Mouse (Mus musculus) T-cell, adult 2 months (primary cell): ENCODE results near the gene Frk.
"Not testable (repeated sequence)": the region's sequence is repeated elsewhere in the genome, so short reads cannot be mapped to it uniquely, and the experiment has no call there.

Experiments
- DNase-seq: peaks from one replicate; pipeline ENCODE4 v3.0.0; 2022; ENCODE audit warnings: low spot score

Frk gene

DNA sequence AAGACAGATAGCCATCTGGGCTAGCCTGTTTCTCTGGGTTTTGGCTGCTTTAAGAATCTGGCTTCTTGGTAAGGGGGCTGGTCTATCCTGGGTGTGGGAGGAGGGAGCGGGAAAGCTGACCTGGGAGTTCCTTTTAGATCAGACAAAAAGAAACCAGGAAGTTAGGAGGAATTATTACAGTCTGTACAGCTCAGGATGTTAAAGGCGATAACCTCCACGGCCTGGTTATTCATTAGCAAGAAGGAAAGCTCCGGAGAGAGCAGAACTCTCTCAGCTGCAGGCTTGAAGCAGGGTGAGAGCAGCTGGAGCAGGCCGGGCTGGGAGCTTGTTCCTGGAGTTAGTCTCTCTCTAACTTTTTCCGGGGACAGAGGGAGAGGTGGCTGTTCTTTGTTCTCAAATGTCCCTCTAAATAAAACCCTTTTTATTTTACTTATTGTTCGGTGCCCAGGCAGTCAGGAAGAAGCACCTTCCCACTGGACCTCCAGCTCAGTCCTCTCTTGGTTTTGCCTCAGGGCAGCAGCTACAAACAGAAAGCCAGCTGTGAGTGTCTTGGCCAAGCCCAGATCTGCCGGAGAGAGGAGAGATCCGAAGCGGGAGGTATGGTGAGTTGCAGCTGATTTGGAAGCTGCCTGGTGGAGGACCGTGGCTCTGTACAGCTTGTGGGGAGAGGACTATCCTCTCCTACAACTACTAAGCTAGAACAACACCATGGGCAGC is at the start of gene Frk:
Gene Frk, plus strand, starts transcription at position 103 of the 717 bp plus-strand sequence.
- no peak for DNase-seq

- DNase-seq, result not testable (repeated sequence)
These were observed 49.0 kb upstream of the Frk start for GRCm38 (mm10) chr10:34434191-34434590.

DNA sequence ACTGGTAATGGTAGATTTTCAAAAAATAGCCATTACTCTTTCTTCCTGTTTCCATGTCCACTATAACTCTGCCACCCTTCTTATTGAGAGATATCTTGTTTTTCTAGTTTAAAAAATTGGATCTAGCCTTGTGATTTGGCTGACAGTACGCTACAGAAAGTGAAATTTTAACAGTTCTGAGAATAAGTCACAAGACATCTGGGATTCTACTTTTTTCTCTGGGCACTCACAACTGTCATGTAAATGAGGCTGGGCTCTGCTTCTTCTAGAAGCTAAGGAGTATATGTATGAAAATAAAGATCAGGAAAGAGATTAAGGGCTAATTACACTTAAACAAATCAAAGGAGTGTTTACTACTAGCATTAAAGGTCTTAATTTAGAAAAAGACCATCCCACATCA is 33.7 kb upstream of the Frk start:
- no peak for DNase-seq

DNA sequence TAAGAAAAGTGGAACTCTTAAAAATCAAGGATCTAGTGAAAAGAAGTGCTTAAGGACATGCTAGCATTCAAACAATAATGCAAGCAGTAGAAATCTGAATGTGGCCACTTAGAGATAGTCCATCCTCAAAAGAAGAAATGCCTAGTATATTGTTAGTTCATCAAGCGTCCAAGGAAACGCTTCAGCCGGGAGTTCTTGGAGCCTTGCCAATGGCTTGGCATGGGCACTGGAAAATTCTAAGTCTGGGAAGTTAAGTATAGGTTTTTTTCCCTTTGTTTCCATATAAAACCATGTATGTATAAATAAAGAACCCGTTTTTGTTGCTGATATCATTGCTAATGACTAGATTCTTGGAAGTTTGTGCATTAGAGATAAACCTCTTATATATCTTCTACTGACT is 21.7 kb upstream of the Frk start:
- no peak for DNase-seq

DNA sequence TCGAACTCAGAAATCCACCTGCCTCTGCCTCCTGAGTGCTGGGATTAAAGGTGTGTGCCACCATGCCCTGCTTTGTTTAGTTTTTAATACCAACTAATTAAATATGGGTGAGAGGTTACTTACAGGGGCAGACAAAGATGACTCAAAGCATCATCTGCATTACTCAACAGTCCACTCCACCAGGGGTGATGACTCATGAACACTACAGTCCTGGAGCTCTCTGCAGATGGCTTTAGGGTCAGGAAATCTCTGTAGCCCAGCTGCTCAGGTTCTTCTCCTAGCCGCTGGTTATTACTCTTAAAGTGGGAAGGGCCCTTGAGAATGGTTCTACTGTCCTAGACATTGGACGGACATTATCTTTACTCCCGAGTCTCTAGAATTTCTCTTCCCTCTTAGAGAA is 18.9 kb upstream of the Frk start:
- DNase-seq, result no peak

- no peak for DNase-seq
These were observed 14.2 kb upstream of the Frk start for GRCm38 (mm10) chr10:34469037-34469436.

DNA sequence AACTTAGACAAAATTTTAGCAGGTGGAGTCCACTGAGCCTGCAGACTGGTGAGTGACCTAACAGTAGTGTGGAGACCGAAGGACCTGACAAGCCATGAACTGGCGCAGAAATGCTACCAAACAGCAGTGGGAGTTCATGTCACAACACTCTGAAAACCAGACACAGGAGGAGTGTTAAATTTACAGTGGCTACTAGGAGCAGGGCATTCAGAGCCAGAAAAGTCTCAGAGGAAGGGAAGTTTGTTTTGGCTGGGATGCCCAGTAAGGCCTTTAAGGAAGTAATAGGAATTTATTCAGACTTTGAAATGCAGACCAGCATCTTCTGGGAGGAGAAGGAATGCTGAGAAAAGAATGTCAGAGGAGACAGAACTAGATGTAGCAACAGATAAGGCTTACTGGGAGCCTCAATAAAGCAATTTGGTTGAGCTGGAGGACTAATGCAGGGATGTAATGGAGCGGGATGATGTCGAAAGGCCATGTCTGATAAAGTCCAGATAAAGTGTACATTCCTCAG is 3.2 kb upstream of the Frk start:
- no peak for DNase-seq

- no peak for DNase-seq
These were observed 814 bp downstream of the Frk start for GRCm38 (mm10) chr10:34484014-34484411.

- no peak for DNase-seq
These were observed 1.9 kb downstream of the Frk start for GRCm38 (mm10) chr10:34485079-34485478.

GRCm38 (mm10) chr10:34507807-34508206 is 24.6 kb downstream of the Frk start:
- no peak for DNase-seq

DNA sequence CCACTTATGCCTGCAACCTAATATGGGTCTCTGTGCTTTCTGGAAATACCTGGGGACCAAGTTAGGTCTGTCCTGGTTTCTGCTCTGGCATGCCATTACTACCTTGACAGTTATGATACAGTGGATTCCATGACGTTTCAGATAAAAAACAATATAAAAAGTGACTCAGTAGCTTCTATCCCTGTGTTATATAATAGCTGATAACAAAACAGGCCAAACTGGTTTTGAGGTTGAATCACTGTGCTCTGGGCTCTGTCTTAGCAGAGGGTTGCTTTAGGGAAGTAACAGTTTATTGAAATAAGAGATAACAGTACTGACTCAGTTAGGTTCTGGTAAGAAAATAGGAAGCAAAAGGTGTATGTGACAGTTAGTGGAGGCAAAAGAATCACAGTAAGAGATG is 25.4 kb downstream of the Frk start:
- no peak for DNase-seq

DNA sequence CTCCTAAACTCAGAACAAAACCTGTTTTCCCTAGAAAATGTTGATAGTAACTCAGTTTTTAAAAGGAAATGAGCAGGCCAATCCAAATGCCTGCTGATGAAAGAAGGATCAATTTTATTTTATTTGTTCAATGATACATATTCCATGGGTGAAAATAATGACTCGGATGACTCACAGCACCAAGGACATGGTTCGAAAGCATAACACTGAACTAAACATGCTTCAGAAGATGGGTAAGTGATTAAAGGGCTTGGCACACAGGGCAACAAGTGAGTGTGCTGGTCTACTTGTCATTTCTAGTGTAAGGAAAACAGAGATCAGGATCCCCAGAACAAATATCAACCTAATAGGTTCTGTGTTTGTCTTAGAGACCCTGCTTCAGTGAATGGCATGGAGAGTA is 26.1 kb downstream of the Frk start:
- no peak for DNase-seq

GRCm38 (mm10) chr10:34511192-34511591 is 28.0 kb downstream of the Frk start:
- no peak for DNase-seq

DNA sequence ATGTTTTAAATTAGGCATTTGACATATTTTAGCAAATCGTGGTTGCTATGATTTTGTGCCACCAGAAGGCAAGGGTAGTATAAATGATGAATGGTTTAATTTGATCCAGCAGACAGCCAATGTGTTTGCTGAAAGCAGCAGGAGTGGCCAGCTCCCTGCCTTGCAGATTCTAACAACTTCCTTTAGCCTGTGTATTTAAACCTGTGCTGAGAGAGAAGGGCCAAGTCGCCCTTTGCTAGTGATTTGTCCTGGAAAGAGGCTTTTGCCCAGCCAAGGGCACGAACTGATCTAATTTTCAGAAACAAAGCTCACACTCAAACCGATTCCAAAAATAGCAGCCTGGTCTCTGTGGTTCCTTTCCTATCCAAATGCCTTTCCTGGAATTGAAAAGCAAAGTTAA is 29.4 kb downstream of the Frk start:
- no peak for DNase-seq

- DNase-seq, result no peak
These were observed 42.4 kb downstream of the Frk start for GRCm38 (mm10) chr10:34525598-34525997.

DNA sequence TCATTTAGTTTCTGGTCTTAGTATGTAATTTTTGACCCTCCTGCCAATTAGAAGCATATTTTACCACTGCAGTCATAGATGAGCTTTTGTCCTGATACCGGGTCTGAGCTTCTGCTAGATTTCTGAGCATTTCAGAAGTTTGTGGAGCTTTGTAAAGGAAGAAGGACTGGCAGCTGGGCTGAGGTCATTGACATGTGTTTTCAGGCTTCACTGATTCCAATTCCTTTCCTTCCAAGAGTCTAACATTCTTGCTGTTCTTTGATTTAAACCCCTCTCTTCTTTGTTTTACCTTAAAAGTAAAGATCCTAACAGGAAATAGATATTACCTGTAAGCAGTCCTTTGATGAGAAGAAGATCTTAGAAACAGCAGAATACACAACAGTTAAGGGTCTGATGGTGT is 48.6 kb downstream of the Frk start:
- DNase-seq, result no peak

DNA sequence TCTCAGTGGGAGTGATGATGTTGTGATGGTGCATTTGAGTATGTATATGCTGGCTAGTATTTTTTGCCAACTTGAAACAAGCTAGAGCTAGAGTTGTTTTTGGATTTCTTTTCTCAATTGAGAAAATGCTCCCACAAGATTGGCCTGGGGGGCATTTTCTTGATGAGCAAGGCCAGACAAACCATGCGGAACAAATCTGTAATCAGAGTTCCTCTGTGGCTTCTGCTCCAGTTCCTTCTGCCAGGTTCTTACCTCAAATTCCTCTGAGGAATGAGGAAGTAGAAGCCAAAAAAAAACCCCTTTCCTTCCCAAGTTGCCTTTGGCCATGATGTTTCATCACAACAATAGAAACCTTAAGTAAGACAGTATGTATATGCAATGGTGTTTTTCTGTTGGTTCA is 49.3 kb downstream of the Frk start:
- no peak for DNase-seq

GRCm38 (mm10) chr10:34540687-34541086 is 57.5 kb downstream of the Frk start:
- DNase-seq, result no peak

DNA sequence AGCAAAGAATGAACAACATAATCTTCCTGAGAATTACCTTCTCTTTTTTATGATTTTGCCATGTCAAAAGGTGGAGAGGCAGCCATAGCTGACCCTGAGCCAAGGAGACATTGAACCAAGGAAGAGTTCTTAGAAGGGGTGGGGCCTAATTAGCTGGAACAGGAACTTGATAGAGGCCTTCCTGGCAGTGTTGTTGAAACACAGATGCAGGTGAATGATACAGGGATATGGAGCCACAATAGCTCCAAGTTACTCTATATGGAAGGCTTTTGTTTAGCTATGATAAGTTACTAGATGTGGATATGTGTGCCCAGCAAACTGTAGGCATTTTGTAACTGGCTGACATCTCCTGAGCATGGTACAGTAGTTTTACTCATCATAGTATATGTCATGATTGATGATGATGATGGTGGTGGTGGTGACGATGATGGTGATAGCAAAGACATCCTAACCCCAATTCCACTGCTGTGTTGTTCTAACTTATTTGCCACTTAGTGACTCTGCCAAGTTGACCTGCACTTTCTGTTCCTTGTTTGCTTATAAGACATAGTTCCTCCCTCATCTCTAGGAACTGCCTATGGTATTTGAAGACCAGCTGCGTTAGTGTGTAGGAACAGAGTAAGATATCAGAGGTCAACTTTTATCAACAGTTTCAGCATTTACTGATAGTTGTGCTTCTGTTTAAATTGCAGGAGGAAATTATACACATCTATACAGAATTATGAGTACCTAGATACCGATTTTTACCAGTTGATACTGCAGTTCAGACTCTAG is 58.7 kb downstream of the Frk start:
- no peak for DNase-seq

DNA sequence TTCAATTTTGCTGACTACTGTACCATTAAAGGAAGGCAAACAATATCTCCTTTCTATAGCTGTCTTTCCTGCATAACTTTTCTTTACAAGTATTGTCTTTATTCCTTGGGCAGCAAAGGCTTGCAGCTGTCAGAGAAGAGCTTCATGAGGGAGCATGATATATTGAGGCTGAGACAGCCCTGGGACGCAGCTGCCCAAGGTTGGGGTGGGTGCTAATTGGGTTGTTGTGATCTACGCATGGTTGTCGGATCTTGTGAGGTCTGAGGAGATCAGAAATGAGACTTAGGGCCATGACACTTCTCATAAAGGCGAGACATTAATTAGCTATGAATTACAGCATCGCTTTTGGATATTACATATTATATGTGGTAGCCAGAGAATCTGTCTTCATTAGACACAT is 67.4 kb downstream of the Frk start:
- no peak for DNase-seq

DNA sequence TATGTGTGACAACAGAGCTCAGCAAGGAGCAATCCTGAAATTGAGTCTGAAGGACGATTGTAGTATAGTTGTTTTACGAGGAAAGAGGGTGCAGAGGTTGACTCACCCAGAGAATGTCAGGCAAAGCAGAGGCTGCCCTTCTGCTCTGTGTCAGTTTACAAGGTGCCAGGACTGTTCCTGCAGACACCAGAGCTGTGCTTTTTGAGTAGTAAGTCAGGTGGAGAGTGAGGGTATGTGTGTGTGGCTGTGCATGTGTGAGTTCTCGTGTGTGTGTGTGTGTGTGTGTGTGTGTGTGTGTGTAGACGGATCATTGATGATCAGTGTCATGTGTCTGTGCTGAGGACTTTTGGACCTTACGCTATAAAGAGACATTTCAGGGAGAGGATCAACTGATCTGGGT is 68.4 kb downstream of the Frk start:
- no peak for DNase-seq

DNA sequence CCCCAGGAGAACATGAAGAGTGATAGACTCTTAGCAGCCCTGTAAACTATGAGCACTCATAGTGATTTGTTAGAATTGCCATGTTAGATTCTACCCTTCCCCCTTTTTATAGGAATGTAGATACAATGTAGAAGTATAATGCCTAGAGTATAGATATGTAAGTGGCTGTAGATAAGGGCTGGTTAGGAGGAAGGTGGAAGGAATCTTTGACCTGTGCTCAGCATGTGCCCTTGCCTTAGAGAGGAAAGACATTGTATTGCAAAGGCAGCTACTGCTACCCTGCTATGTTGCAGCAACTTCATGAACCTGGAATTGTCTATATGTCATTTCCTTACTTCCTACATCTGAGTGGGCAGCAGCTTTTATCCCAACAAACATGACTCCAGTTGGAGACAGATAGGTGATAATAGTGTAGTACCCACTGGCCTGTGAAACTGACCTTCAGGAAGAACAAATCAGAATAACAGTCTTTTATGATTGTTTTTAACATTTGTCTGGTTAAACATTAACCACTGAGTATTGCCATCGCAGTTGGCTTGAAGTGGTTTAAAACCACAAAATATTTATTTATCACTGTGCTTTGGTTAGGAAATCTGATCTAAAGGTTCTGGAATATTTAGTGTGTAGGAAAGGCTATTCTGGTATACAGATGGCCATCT is 80.4 kb downstream of the Frk start:
- no peak for DNase-seq

GRCm38 (mm10) chr10:34615474-34615873 is 132.3 kb downstream of the Frk start:
- no peak for DNase-seq
